Mouse (Mus musculus) liver, postnatal 0 days (tissue): ENCODE measurements at regions not wholly inside any gene's neighbourhood (a gene's known extent, or its start where the extent isn't known, plus 50 kb on each side); places are given as distances from the start of the nearest gene placed in this dataset.

Experiments used
- ATAC-seq: fragments of 200-750 bp; cut with Nextera tagmentation; 2 replicates; pipeline ENCODE4 v1.8.0; 2017; ENCODE audit warnings: mild to moderate bottlenecking, moderate library complexity
- DNase-seq: peaks from one replicate; pipeline ENCODE4 v3.0.0-alpha.2; 2016
- H3K27ac ChIP-seq: fragments of 300-500 bp; sonication (generic); 2 replicates; pipeline ENCODE4 v1.5.1; 2014; ENCODE audit warnings: antibody characterized with exemption, moderate library complexity, mild to moderate bottlenecking, low read depth
- H3K27me3 ChIP-seq: fragments of 300-500 bp; sonication (generic); 2 replicates; pipeline ENCODE4 v1.6.1; 2014; ENCODE audit warnings: low read length, control low read depth, mixed read lengths; ENCODE audit not compliant: insufficient read depth
- H3K36me3 ChIP-seq: fragments of 300-500 bp; sonication (generic); replicated peaks from 2 replicates; pipeline ENCODE4 v1.6.1; 2014; ENCODE audit warnings: mild to moderate bottlenecking, control low read depth, low read length, moderate library complexity, mixed read lengths; ENCODE audit not compliant: insufficient read depth
- H3K4me1 ChIP-seq: fragments of 300-500 bp; sonication (generic); 2 replicates; pipeline ENCODE4 v1.6.1; 2014; ENCODE audit warnings: antibody characterized with exemption, mild to moderate bottlenecking, control low read depth; ENCODE audit not compliant: insufficient read depth
- H3K4me2 ChIP-seq: fragments of 300-500 bp; sonication (generic); 2 replicates; pipeline ENCODE4 v1.6.1; 2014; ENCODE audit warnings: low read depth, mild to moderate bottlenecking, low read length, moderate library complexity, mixed read lengths
- H3K4me3 ChIP-seq: fragments of 300-500 bp; sonication (generic); 2 replicates; pipeline ENCODE4 v1.5.1; 2014; ENCODE audit warnings: low read depth, low read length
- H3K9ac ChIP-seq: fragments of 300-500 bp; sonication (generic); replicated peaks from 2 replicates; pipeline ENCODE4 v1.6.1; 2014; ENCODE audit warnings: mild to moderate bottlenecking, moderate library complexity
- H3K9me3 ChIP-seq: fragments of 300-500 bp; sonication (generic); 2 replicates; pipeline ENCODE4 v1.6.1; 2016; ENCODE audit warnings: mild to moderate bottlenecking, control low read depth, low read length, mixed read lengths
- CTCF ChIP-seq: sonication (generic); IDR thresholded peaks from 2 replicates; pipeline ENCODE4 v1.5.1; 2016; ENCODE audit warnings: antibody characterized with exemption, low read depth
- EP300 ChIP-seq: IDR thresholded peaks from 2 replicates; pipeline ENCODE4 v1.6.1; 2016; ENCODE audit warnings: antibody characterized with exemption, low read depth, mild to moderate bottlenecking
- WGBS: fragments of 180-500 bp; shearing (Covaris S2); extraction: QIAGEN DNeasy Blood & Tissue Kit; methylation state at CpG from one replicate; pipeline ENCODE4 v1.1.7; 2014; ENCODE audit not compliant: insufficient replicate concordance; 5-methylcytosine and 5-hydroxymethylcytosine counted together

DNA sequence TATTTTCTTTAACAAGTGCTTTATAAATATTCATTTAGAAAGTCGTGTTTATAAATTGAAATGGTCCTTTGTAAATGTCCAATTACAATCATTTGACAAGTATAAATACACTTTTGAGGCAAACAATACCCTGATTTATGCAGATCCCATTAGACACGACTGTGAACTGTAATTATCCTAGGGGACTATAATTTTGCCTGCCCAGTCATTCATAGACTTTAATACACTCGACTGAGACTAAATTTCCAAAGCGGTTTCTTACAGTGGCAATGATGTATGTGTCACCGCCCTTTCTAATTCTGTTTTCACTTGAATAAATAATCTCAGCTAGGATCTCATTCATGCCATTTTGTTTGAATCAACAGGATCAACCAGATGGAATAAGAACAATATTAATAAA lies 952.7 kb downstream of the Pcdh18 start:
- H3K27ac ChIP-seq = no peak overlapping the region
- no peak for DNase-seq
- TF ChIP-seq EP300 = no peak
- no peak for TF ChIP-seq CTCF
- H3K9ac ChIP-seq = no peak overlapping the region
- H3K4me3 ChIP-seq = no peak overlapping the region
- H3K4me2 ChIP-seq = no peak overlapping the region
- no peaks in the 10 kb centered on the region for H3K36me3 ChIP-seq
- no peaks in the 10 kb centered on the region for H3K27me3 ChIP-seq
- 74% methylated on average over 5 of the region's 5 CpGs for WGBS
- H3K9me3 ChIP-seq = no peaks in the 10 kb centered on the region
- H3K4me1 ChIP-seq = no peaks in the 10 kb centered on the region
- ATAC-seq = no peak

DNA sequence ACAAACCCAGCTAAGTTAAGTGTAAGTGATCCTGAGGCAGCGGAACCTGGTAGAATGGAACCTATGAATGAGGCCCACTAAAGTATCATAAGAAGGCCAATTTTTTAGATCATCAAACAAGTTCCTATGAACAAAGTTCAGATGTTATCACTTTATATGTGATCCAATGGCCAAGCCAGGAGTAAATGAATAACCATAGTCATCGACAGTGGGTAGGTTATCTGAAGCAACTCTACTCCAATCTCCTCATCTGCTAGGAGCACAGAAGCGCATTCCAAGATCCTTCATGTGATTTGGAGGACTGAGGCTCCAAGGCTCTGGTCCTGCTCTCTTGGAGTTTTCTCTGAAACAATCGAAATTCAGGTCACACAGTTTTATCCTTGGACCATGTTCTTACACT lies 985.4 kb downstream of the Pcdh18 start:
- 76% methylated on average over 4 of the region's 4 CpGs for WGBS
- Histone ChIP-seq H3K9me3 (no peaks in the 10 kb centered on the region), H3K9ac (no peak overlapping the region), H3K4me2 (no peak overlapping the region), H3K4me1 (no peaks in the 10 kb centered on the region), H3K36me3 (no peaks in the 10 kb centered on the region), H3K27me3 (no peaks in the 10 kb centered on the region), H3K27ac (no peak overlapping the region), H3K4me3 (no peak overlapping the region)
- DNase-seq (no peak), ATAC-seq (no peak)
- no peak for TF ChIP-seq CTCF
- TF ChIP-seq EP300 = no peak
